Mouse (Mus musculus) splenic B cell, adult 2 months (primary cell): ENCODE measurements around the gene Klk11.

Experiments used
- DNase-seq: peaks from one replicate; pipeline ENCODE4 v3.0.0-alpha.2; 2011; ENCODE audit warnings: low read depth, low spot score
- H3K27me3 ChIP-seq: 2 replicates; pipeline ENCODE4 v1.6.1; 2012; ENCODE audit warnings: mild to moderate bottlenecking, low read length, moderate library complexity, mixed read lengths; ENCODE audit not compliant: control insufficient read depth, poor library complexity, insufficient read depth, severe bottlenecking
- H3K36me3 ChIP-seq: 2 replicates; pipeline ENCODE4 v1.6.1; 2012; ENCODE audit warnings: mild to moderate bottlenecking, low read length, moderate library complexity, mixed read lengths; ENCODE audit not compliant: control insufficient read depth, poor library complexity, insufficient read depth, severe bottlenecking

Gene Klk11

DNA sequence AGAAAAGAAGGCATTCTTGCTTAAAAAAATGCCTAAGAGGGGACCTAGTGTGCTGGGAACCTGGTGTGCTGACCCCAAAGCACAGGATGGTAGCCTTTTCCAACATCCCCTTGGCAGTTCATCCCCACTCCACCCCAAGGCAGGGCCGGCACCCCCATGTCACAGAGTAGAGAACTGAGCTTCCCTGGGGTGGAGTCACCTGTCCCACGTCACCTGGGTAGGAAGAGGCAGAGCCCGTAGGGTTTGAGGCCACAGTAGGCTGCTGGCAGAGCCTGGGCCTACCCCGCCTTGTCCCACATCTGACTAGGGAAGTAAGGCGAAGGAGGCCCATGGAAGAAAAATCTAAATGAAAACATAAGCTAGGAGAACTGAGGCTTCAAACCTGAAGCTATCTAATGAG is at the start of gene Klk11:
Gene Klk11 (plus strand): TSS at position 241 of the 400 bp plus-strand sequence.
- Histone ChIP-seq H3K36me3 (no peaks in the 10 kb centered on the region), H3K27me3 (no peaks in the 10 kb centered on the region)
- no peak for DNase-seq

DNA sequence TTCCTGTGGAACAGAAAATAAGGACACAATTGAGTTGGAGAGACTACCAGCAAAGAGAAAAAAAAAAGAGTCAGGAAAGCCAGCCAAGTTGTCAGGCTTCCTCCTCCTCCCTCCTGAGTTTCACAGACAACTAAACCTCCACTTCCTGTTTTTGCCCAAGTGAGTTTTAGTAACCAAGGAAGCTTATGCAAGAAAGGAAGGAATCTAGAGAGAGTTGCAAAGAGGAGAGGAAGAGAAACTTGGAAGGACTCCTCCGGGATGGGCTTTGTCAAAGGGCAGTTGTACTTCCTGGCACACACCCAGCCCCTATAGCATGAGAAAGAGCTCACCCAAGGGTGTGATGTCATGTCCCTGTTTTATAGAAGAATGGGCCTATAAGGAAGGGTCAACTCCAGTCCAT is 26.6 kb upstream of the Klk11 start:
- Histone ChIP-seq H3K36me3 (no peaks in the 10 kb centered on the region), H3K27me3 (no peaks in the 10 kb centered on the region)
- DNase-seq, result no peak

DNA sequence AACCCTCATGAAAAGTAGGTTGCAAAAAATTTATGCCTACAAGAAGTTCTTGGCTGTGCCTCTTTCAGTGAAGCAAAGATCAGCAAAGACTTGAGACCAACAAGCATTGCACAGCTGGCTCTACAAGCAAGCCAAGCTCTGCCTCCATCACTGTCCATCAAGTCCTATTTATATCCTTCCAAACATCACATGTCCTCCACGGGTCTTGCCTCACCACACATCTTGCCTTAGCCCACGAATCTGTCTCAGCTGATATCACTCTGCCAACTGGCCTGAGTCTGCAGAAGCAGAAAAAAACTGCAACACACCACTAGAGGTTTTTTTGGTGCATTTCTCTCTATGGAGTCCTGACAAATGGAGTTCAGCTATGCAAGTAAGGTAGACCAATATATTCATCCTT is 21.6 kb upstream of the Klk11 start:
- no peaks in the 10 kb centered on the region for H3K36me3 ChIP-seq
- no peaks in the 10 kb centered on the region for H3K27me3 ChIP-seq
- no peak for DNase-seq

DNA sequence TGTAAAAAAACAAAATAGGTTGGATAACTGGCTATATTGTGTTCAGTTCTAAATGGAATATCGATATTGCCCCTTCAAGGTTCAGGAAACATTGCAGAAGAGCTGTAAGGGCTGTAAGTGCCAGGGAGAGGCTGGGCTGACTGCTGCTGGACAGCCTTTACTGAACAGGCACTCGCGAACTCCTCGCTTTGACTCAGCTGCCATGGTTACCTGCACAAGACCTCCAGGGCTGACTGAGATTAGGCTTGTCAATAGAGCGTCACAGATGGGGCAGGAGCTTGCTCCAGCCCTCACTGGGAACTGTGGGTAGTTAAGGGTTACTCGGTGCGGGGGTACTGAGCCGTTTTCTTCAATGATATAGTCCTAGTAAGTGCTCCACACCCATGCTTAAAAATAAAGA is 7.9 kb upstream of the Klk11 start:
- Histone ChIP-seq H3K36me3 (no peaks in the 10 kb centered on the region), H3K27me3 (no peaks in the 10 kb centered on the region)

DNA sequence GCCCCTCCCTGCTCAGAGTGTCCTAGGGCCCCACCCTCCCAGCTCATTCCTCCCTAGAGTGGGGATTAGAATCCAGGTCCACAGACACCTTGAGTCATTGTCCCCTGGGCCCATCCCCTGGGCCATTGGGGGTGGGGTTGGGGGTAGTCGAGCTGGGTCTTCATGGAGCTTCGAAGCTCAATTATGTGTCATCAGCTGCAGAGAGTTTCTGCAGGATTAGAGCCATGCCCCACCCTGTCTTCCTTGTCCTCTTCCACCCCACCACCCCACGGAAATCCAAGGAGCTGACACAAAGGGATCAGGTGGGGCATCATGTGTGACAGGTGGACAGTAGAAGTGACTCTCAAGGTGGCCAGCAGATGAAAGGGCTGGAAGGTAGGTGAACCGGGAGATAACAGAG is 5.8 kb upstream of the Klk11 start, which contains the start of gene Klk12:
Gene Klk12 (plus strand): TSS at position 301 of the 400 bp plus-strand sequence.
- no peak for DNase-seq
- Histone ChIP-seq H3K36me3 (no peaks in the 10 kb centered on the region), H3K27me3 (no peaks in the 10 kb centered on the region)

More for the DNA sequence above, 7.9 kb upstream of the Klk11 start:
- DNase-seq, result no peak

DNA sequence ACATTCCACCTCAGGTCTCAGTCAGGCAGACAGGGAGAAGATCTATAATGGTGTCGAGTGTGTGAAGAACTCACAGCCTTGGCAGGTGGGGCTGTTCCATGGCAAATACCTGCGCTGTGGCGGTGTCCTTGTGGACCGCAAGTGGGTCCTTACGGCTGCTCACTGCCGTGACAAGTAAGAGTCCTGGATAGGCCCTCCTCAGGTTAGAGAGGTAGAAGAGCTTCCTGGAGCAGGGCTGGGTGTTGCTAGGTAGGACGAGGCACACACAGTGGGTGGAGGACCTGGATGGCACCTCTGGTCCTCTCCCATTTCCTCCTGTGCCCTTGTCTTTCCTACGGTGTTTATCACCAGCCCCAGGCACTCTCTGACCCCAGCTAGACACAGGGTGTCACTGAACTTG is 4.8 kb upstream of the Klk11 start:
- Histone ChIP-seq H3K27me3 (no peaks in the 10 kb centered on the region), H3K36me3 (no peaks in the 10 kb centered on the region)
- DNase-seq, result no peak

DNA sequence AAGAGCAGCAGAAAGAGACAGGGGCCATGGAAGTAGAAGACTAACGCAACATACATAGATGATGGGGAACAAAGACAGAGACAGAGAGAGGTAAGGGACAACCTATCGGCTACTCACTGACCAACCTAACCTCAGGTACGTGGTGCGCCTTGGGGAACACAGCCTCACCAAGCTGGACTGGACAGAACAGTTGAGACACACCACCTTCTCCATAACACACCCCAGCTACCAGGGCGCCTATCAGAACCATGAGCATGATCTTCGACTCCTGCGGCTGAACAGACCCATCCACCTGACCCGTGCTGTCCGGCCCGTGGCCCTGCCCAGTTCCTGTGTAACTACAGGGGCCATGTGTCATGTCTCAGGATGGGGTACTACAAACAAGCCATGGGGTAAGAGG is 3.7 kb upstream of the Klk11 start:
- no peak for DNase-seq
- Histone ChIP-seq H3K27me3 (no peaks in the 10 kb centered on the region), H3K36me3 (no peaks in the 10 kb centered on the region)

DNA sequence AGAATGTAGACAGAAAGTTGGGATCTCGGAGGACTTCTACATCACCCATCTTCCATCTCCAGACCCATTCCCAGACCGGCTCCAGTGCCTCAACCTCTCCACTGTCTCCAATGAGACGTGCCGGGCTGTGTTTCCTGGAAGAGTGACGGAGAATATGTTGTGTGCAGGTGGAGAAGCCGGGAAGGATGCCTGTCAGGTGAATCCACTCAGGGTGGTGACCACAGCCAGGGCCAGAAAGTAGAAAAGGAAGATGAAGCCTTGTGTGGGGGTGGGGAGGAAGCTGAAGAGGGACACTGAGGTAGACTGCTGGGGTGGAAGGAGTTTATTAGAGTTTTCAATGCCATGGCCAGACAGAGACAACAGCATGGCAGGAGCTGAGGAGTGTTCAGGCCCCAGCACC is 2.5 kb upstream of the Klk11 start:
- DNase-seq, result no peak
- Histone ChIP-seq H3K36me3 (no peaks in the 10 kb centered on the region), H3K27me3 (no peaks in the 10 kb centered on the region)

DNA sequence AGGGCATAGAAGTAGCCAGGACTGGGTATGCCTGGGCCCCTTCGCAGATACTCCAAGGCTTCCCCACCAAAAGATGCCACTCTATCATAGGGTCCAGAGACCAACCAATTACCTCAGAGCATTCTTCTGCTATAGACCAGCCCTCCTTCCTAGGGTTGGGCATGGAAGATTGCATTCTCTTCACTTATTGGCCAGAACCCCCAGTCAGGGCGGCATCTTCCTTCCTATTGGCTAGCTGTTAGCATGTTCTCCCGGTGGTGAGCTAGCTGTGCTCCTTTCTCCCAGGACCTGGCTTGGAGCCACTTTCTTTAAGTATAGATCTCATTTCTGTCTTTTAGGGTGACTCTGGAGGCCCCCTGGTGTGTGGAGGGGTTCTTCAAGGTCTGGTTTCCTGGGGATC is 1.5 kb upstream of the Klk11 start:
- Histone ChIP-seq H3K27me3 (no peaks in the 10 kb centered on the region), H3K36me3 (no peaks in the 10 kb centered on the region)
- DNase-seq, result no peak

DNA sequence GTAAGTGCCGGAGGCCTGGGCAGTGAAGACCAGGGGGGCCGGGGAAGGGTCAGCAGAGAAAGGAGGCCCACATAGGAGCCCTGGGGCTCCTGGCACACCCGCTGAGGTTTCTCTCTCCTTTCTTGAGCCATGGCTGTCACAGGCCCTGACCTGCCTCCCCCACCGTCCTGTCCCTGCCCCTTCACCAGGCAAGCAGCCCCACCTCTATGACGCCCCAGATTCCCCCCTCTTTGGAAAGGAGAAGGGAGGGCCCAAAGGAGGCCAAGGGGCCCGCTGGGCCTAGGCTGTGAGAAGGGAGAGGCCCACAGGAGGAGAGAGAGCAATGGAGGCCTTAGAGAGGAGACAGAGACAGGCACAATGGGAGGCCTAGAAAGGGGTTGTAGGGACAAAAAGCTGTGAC is 398 bp downstream of the Klk11 start:
- H3K27me3 ChIP-seq, result no peaks in the 10 kb centered on the region
- DNase-seq, result no peak
- H3K36me3 ChIP-seq, result no peaks in the 10 kb centered on the region

DNA sequence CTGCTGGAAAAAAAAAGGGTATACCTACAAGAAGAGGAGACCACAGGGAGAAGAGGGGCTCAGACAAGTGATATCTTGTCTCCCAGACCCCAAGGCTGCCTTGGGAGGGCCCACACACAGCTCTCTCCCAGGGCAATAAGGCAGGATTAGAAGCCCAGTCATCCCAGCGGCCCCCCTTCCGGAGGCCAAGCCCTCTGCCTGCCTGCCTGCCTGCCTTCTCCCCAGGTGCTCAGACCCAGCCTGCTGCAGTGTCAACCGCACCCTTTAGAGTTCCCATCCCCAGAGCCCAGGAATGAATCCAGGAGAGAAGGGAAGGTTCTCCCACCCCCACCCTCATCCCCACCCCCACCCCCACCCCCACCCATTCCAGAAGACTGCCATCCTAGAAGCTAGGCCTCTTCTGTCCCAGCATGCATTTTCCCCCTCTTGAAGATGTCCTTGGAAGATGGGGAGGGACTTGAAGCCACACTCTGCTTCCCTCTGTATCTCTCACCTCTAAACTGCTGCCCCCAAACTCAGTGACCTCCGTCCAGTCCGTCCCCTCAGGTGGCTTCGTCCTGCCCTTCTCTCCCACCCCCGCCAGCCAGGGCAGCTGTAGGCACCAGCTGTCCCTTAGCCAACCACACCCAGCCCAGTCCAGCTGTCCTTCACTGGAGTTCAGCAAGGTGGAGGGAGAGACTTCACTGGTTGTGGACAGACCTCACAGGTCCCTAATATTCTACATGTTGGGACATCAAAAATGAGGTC is 1.1 kb downstream of the Klk11 start:
- DNase-seq, result no peak
- Histone ChIP-seq H3K27me3 (no peaks in the 10 kb centered on the region), H3K36me3 (no peaks in the 10 kb centered on the region)

DNA sequence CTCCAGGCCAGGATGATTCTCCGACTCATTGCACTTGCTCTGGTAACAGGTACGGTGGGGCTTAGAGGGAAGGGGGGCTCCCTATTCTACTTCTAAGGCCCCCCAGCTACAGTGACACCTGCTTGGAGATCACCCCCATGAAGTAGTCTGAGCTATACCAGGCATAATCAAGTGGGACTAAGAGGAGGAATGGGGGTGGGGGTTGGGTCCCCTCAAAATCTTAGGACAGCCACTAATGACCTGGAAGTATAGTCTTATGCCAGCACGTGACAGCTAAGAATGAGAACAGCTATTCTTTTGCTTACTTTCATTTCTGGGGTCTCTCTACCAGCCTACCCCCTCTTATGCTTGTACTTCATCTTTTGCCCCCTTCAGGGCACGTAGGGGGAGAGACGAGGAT is 2.1 kb downstream of the Klk11 start:
- H3K36me3 ChIP-seq, result no peaks in the 10 kb centered on the region
- H3K27me3 ChIP-seq, result no peaks in the 10 kb centered on the region
- no peak for DNase-seq

DNA sequence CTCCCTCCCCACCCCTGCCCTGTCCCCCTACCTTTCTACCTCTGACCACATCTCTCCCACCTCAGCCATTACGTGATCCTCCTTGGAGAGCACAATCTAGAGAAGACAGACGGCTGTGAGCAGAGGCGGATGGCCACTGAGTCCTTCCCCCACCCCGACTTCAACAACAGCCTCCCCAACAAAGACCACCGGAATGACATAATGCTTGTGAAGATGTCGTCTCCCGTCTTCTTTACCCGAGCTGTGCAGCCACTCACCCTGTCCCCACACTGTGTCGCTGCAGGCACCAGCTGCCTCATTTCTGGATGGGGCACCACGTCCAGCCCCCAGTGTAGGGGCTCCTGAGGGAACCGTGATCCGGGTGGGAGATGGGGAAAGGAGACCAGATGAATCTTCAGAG is 3.0 kb downstream of the Klk11 start:
- Histone ChIP-seq H3K27me3 (no peaks in the 10 kb centered on the region), H3K36me3 (no peaks in the 10 kb centered on the region)
- DNase-seq, result no peak

DNA sequence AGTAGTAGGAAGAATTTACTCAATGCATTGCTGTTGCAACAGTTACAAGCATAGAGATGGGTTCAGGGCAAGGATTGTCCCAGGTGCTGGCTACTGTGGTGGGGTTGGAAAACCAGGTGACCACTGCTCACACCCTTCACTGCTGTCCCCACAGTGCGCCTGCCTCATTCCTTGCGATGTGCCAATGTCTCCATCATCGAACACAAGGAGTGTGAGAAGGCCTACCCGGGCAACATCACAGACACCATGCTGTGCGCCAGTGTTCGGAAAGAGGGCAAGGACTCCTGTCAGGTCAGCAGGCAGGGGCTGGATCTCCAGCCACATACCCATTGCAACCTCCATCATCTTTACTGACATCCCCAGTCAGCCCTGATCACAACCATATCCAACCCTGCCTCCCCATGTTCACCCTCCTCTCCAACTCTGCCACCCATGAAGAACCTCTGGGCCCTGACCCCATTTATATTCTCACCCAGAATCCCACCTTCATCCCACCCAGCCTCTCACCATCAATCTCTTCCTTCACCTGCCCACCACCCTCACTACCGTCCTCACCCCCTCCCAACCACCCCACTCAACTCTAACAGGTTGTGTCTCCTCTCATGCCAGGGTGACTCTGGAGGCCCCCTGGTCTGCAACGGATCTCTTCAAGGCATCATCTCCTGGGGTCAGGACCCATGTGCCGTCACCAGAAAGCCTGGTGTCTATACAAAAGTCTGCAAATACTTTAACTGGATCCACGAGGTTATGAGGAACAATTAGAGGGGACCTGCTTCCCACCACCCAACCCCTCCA is 4.0 kb downstream of the Klk11 start:
- Histone ChIP-seq H3K27me3 (no peaks in the 10 kb centered on the region), H3K36me3 (no peaks in the 10 kb centered on the region)
- DNase-seq, result no peak

DNA sequence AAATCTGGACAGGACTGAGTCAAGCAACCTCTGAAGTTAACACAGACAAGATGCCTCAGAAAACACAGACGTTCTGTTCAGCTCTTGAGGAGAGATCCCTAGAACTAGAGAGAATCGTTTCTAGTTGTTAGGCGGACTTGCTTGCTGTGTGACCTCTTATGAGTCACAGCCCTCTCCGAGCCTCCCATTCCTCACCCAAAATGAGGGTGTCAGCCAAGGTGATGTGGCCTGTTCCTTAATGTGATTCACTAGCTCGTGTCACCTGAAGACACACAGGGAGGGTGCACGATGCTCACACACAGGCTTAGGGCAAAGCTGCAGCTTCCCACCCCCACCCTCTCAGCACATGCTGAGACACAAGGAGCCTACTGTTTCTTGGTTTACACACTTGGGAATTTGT is 5.8 kb downstream of the Klk11 start:
- no peak for DNase-seq
- no peaks in the 10 kb centered on the region for H3K36me3 ChIP-seq

More for the DNA sequence above, 5.8 kb downstream of the Klk11 start:
- no peaks in the 10 kb centered on the region for H3K27me3 ChIP-seq
